Mouse (Mus musculus) cortical plate, adult 2 months (tissue): ENCODE measurements around the gene Smad9. TPM values are rescaled to one million over a fixed set of nuclear protein-coding genes. Genes with fewer than 3 reads are reported as not detected.

Experiments
- H3K27ac ChIP-seq: fragments of 200-500 bp; 2 replicates; pipeline ENCODE4 v1.5.1; 2012; ENCODE audit warnings: low read length, control low read depth, inconsistent platforms; ENCODE audit not compliant: insufficient read depth
- H3K4me1 ChIP-seq: fragments of 200-500 bp; 2 replicates; pipeline ENCODE4 v1.6.1; 2011; ENCODE audit warnings: low read length; ENCODE audit not compliant: control insufficient read depth, insufficient read depth
- H3K4me3 ChIP-seq: fragments of 200-500 bp; 2 replicates; pipeline ENCODE4 v1.5.1; 2011; ENCODE audit warnings: mild to moderate bottlenecking, low read length, control low read depth; ENCODE audit not compliant: insufficient read depth
- CTCF ChIP-seq: fragments of 200-500 bp; IDR thresholded peaks from 2 replicates; pipeline ENCODE4 v1.5.1; 2011; ENCODE audit warnings: mild to moderate bottlenecking, control low read depth, low read length; ENCODE audit not compliant: insufficient read depth; ENCODE audit errors: extremely low read depth
- POLR2A ChIP-seq: fragments of 200-500 bp; IDR thresholded peaks from 2 replicates; pipeline ENCODE4 v1.6.1; 2011; ENCODE audit warnings: mild to moderate bottlenecking, low read length, control low read depth; ENCODE audit not compliant: insufficient read depth; ENCODE audit errors: extremely low read depth
- polyA plus RNA-seq: library from polyadenylated mRNA; depleted of rRNA; stranded (reverse); fragments of >200 nt; gene quantifications from 2 replicates; pipeline ENCODE4 v1.2.3, GENCODE M21; 2012

Gene Smad9
- polyA plus RNA-seq, 1 experiment: 5.3 TPM

DNA sequence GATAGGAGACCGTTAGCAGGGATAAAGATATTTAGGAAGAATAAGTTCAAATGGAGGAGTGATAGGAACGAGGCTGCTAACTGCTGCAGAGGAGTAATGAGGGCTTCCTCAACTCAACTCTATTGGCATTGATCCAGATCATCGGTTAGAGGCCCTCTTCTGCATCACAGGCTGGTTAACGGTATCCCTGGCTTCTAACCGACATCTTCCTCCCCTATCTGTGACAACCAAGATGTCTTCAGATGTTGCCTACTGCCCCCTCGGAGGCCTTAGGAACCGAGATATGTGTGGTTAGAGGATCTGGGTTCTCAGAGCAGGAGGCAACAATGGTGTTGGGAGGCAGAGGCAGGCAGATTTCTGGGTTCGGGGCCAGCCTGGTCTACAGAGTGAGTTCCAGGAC lies 13.2 kb downstream of the Smad9 start:
- Histone ChIP-seq H3K4me1 (no peaks in the 10 kb centered on the region), H3K27ac (no peak overlapping the region), H3K4me3 (no peak overlapping the region)
- TF ChIP-seq CTCF: no peak
- TF ChIP-seq POLR2A: no peak

DNA sequence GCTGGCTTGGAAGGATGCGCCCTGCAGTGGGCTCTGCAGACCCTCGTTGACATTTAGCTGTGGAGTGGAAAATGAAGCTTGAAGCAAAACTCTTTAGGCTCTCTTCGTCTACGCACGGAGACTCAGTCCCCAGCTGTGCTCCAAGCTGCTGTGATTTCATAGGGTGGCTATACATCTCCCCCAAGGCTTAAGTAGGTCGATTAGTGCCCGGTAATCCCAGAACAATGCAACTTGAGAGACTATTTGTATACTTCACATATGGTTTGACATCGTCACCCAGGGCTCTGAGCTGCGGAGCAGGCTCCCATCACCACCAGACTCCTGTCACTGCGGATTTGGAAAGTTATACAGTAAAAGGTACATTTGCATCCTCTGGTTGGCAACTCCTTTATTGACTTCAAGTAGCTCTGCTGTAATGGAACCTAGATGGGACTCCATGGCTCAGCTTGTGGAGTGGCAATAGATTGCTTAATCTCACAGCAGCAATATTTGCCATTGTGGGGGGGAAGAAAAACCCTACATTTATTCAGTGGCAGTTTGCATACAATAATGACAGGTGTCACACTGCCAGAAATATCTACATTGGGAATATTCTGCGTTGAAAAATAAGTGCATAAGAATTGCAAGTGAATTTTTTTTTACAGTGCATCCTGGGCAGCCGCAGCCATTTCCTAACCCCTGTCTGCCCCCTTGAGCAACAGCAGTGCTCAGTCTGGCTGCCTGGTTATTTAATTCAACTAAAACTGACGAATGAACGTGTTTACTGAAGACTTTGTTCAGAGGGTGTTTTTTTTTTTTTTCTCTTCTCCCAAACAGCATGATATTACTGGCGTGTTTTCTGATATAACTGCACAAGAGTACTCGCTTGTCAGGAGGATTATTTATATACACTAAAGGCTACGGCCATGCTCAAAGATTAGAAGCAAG lies 14.2 kb downstream of the Smad9 start:
- H3K4me1 ChIP-seq: no peaks in the 10 kb centered on the region
- H3K4me3 ChIP-seq: no peak overlapping the region
- H3K27ac ChIP-seq: no peak overlapping the region
- no peak for TF ChIP-seq CTCF
- TF ChIP-seq POLR2A: no peak

DNA sequence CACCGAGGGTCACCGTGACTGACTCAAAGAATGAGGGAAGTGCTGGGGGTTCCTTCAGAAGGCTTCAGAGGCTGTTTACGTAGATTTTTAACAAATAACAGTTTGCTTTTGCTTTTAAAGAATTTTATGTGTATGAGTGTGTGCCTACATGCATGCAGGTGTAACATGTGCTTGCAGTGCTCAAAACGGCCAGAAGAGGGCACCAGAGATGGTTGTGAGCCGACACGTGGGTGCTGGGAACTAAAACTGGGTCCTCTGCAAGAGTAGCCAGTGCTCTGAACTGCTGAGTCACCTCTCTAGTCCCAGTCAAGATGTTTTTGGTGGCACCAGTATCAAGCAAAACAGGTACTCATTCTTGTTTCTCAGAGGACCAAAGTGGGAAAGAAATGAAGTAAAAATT lies 18.2 kb downstream of the Smad9 start:
- no peak overlapping the region for H3K4me3 ChIP-seq
- TF ChIP-seq CTCF: no peak
- no peak for TF ChIP-seq POLR2A
- no peaks in the 10 kb centered on the region for H3K4me1 ChIP-seq
- H3K27ac ChIP-seq: no peak overlapping the region

DNA sequence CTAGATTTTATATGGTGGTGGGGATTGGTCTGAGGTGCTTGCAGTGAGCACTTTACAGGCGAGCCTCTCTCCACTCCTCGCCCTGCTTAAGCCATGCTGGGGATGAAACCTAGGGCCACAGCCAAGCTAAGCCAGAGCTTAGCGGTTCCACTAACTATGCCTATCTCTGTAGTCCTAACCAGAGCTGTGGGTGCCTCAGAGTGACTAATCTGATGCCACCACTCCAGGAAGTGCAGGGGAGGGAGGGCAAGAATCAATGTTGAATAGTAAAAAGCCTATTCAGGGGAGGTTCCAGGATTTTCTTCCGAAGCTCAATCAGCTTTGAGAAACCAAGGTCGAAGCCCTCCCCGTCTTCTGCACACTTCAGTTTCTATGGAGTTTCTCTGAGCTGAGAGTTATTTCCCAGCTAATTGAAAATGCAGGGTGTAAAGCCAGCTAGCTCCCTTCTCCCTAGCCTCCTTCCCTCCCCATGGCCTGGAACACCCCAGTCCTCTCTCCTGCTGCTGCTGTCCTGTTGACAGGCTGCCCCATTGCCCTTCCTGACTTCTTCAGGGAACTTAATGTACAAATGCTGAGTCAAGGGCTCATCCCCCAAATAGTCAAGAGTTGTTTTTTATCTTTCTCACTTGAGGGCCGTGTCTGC lies 20.7 kb downstream of the Smad9 start:
- no peak overlapping the region for H3K4me3 ChIP-seq
- no peaks in the 10 kb centered on the region for H3K4me1 ChIP-seq
- TF ChIP-seq POLR2A (no peak), CTCF (no peak)
- no peak overlapping the region for H3K27ac ChIP-seq

DNA sequence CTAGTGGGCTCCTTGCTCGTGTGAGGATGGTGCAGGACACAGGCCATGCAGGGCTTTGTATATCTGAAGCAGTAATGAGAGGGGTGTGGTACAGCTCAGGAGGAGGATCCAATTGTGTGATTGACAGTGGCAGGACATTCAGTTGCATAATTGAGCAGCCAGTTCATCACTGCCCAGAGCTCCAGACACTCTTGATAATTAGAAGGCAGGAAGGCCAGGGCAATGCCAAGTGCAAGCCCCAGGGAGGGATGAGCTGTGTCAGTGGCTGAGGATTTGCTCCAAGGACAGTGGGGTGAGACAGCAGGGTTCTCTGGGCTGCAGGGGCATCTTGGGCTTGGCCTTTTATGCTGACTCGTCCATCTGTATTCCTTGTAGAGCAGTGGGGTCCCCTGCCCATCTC lies 35.2 kb downstream of the Smad9 start:
- H3K27ac ChIP-seq: no peak overlapping the region
- TF ChIP-seq CTCF (no peak), POLR2A (no peak)
- H3K4me3 ChIP-seq: no peak overlapping the region
- H3K4me1 ChIP-seq: no peaks in the 10 kb centered on the region

DNA sequence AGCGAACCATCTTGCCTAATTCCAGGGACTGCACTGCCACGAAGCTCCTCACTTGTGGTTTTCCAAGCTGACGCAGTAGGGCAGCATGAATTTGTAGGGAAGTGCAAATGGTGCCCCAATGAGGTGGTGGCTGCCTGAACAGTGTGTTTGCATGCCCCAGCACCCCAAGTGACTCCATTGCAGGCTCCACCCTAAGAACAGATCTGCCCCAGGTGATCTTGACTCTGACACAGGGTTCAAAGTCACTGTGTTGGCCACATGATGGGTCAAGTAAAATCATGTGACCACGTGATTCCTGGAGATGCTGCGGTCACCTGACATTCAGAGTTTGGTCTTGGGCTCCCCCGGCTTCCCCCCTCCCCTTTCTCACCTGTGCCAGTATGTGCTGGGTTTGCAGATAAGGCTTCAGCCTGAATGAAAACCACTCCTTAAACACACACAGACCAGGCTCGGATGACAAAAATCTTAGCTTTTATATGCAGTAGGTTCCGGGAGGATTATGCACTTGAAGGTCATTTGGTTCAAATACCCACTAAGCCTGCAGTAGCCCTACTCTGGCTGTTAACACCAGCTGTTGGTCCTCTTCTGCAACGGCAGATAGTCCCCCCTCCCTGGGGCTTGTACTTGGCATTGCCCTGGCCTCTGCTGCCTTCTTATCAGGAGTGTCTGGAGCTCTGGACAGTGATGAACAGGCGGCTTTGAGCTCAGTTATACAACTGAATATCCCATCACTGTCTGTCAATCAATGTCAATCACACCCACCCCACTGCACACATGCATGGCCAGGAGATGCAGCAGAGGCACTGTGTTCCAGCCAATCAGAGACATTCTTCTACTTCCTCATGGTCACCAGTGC lies 36.7 kb downstream of the Smad9 start:
- TF ChIP-seq CTCF (no peak), POLR2A (no peak)
- no peaks in the 10 kb centered on the region for H3K4me1 ChIP-seq

DNA sequence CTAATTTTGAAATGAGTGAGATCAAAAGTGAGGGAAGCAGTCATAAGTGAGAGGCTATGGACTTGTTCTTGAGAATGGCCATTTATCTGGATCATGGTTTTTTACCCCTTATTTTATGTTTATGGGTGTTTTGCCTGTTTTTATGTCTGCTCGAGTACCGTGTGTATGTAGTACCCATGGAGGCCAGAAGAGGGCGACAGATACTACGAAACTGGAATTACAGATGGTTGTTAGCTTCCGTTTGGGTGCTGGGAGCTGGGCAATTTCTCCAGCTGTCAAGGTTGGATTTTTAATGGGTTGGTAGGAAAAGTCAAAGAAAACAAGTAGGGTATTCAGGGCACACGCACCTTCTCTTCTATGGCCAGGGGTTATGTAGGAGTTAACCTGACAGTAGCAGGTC lies 38.4 kb downstream of the Smad9 start:
- TF ChIP-seq POLR2A (no peak), CTCF (no peak; the same call in 1 of the 2 replicates)
- no peak overlapping the region for H3K4me3 ChIP-seq
- no peaks in the 10 kb centered on the region for H3K4me1 ChIP-seq
- H3K27ac ChIP-seq: no peak overlapping the region

More for the DNA sequence above, 36.7 kb downstream of the Smad9 start:
- no peak overlapping the region for H3K4me3 ChIP-seq
- H3K27ac ChIP-seq: no peak overlapping the region

DNA sequence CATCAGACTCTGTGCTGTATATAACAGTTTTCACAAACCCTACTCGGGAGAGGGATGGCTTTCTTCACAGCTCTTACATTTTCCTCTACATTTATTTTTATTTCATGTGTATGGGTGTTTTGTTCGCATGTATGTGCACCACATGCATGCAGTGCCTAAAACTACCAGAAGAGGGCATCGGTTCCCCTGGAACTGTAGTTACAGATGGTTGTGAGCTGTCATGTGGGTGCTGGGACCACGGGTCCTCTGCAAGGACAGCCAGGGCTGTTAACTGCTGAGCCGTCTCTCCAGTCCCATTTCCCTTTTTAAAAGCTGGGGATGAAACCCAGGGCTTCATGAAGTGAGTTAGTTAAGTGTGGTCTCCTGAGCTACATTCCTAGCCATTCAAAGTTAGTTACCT lies 40.0 kb downstream of the Smad9 start:
- Histone ChIP-seq H3K4me3 (no peak overlapping the region), H3K4me1 (no peaks in the 10 kb centered on the region), H3K27ac (no peak overlapping the region)
- TF ChIP-seq POLR2A (no peak), CTCF (no peak)

DNA sequence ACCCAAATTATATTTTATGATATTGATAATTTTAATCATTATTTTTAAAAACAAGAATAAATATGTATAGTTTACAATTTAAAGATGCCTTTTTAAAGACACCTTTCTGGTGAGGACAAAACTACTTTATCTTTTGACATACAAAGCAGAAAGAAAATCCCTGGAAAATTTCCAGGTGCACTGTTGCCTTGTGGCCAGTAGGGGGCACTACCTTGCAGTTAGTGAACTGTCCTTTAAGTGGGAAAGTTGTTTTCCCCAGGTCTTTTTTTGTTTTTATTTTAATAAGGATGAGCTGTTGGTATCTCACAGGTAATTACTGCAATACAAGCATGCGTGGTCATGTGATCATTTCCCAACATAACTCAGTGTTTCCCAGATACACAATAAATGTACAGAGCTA lies 40.4 kb downstream of the Smad9 start:
- Histone ChIP-seq H3K27ac (no peak overlapping the region), H3K4me3 (no peak overlapping the region), H3K4me1 (no peaks in the 10 kb centered on the region)
- TF ChIP-seq POLR2A (no peak), CTCF (peak; percentile 23; the same call in 1 of the 2 replicates)
